Mouse (Mus musculus) thymus, adult 2 months (tissue): ENCODE results near the gene Tacc2.
"Not testable (repeated sequence)": the region's sequence is repeated elsewhere in the genome, so short reads cannot be mapped to it uniquely, and the experiment has no call there.

Experiments used
- CTCF ChIP-seq: fragments of 200-500 bp; IDR thresholded peaks from 2 replicates; pipeline ENCODE4 v1.5.1; 2012; ENCODE audit warnings: mild to moderate bottlenecking, control low read depth, low read length, moderate library complexity, borderline replicate concordance; ENCODE audit not compliant: control insufficient read depth, poor library complexity, insufficient read depth; ENCODE audit errors: extremely low read depth
- POLR2A ChIP-seq: fragments of 200-500 bp; IDR thresholded peaks from 2 replicates; pipeline ENCODE4 v1.6.1; 2012; ENCODE audit warnings: mild to moderate bottlenecking, low read length, control low read depth, moderate library complexity; ENCODE audit not compliant: control insufficient read depth, poor library complexity, insufficient read depth; ENCODE audit errors: extremely low read depth

- TF ChIP-seq CTCF, POLR2A: not testable (repeated sequence)
Measured at GRCm38 (mm10) chr7:130593375-130594239, 16.4 kb downstream of the Tacc2 start.
